In genomic region chr6:65140750-65141243, GRCm38 (mm10) we compare ENCODE assay signal across 10 mouse cellular contexts. TPM values are rescaled to one million over a fixed set of nuclear protein-coding genes. Genes with fewer than 3 reads are reported as not detected.
DNase-seq lines count a peak whose midpoint lies in the region; ATAC-seq lines count a peak whose summit lies in the region.
"Had no signal": no experiment of that assay in that cellular context is flagged by ENCODE, and none has a peak within 500 bp of the region (broad histone marks: within the 10 kb centered on the region; RNA-seq: fewer than 3 reads in every experiment).

No protein-coding gene starts in this region.

- peaks cover 19% of the 10 kb centered on the region; the same call in 1 of the 2 replicates for H3K4me1 ChIP-seq in kidney, embryonic 16.5 days (ENCODE audit: insufficient read depth, low read length)
- H3K4me1 ChIP-seq in midbrain, embryonic 16.5 days (ENCODE audit: control insufficient read depth, insufficient read depth, low read length): peaks cover 7% of the 10 kb centered on the region; the same call in 1 of the 2 replicates

- H3K4me2 ChIP-seq in kidney, embryonic 16.5 days (replicated peaks; ENCODE audit: low read depth, low read length): 0 out of 2 replicates have a peak overlapping the region, but pooled peaks have one; percentile 4
- H3K4me2 ChIP-seq in midbrain, embryonic 16.5 days (ENCODE audit: low read length): no peak overlapping the region

- H3K27ac ChIP-seq in kidney, embryonic 16.5 days (ENCODE audit: low read length): 0 out of 2 replicates have a peak overlapping the region, but pooled peaks have one; percentile 17
- H3K27ac ChIP-seq in midbrain, embryonic 16.5 days (ENCODE audit: low read length): no peak overlapping the region

- no peak overlapping the region for H3K4me3 ChIP-seq in kidney, embryonic 16.5 days (ENCODE audit: low read length)
- H3K4me3 ChIP-seq in midbrain, embryonic 16.5 days (ENCODE audit: low read depth, low read length): no peak overlapping the region

- no peaks in the 10 kb centered on the region for H3K9me3 ChIP-seq in kidney, embryonic 16.5 days (ENCODE audit: low read length)
- no peaks in the 10 kb centered on the region for H3K9me3 ChIP-seq in midbrain, embryonic 16.5 days (replicated peaks; ENCODE audit: control insufficient read depth, low read length, poor library complexity, severe bottlenecking)

- DNase-seq in kidney, postnatal 25 days: no peak
- peak; percentile 14 to 51 for DNase-seq in CD8-positive naive resting alpha-beta T cell, adult 2 months (ENCODE audit: low read depth in 2 of 2, low spot score in 2 of 2)
- DNase-seq in left cerebral cortex, adult 18-20 months (ENCODE audit: low spot score in 2 of 2): no peak
- DNase-seq in right cerebral cortex, adult 2 months (ENCODE audit: low spot score in 2 of 2): no peak
- DNase-seq: cerebellum, postnatal 14 days; gastrocnemius, postnatal 10 days; lung, postnatal 10 days had no signal

- no peaks in the 10 kb centered on the region for H3K27me3 ChIP-seq in kidney, embryonic 16.5 days (ENCODE audit: insufficient read depth, low read length)
- no peaks in the 10 kb centered on the region for H3K27me3 ChIP-seq in midbrain, embryonic 16.5 days (ENCODE audit: control insufficient read depth, insufficient read depth, low read depth, low read length)

- H3K9ac ChIP-seq in kidney, embryonic 16.5 days (replicated peaks; ENCODE audit: low read length): no peak overlapping the region
- H3K9ac ChIP-seq in midbrain, embryonic 16.5 days (ENCODE audit: low read depth, low read length): no peak overlapping the region

- ATAC-seq in kidney, embryonic 16.5 days (ENCODE audit: low FRiP score, low TSS enrichment): peak; percentile 79
- ATAC-seq in granulocyte monocyte progenitor cell, adult 5-6 weeks (replicated peaks; ENCODE audit: poor library complexity, severe bottlenecking): peak; percentile 26
- 0 out of 2 replicates have a peak, but pooled peaks have one; percentile 19 for ATAC-seq in midbrain, embryonic 16.5 days

- no peaks in the 10 kb centered on the region for H3K36me3 ChIP-seq in kidney, embryonic 16.5 days (ENCODE audit: insufficient read depth, low read length)
- H3K36me3 ChIP-seq in midbrain, embryonic 16.5 days (ENCODE audit: control insufficient read depth, insufficient read depth, low read length): no peaks in the 10 kb centered on the region

- 20% methylated on average over 6 of the region's 6 CpGs for WGBS in kidney, embryonic 16.5 days
- WGBS in midbrain, embryonic 16.5 days: 42% methylated on average over 6 of the region's 6 CpGs

RNA-seq across cellular contexts. Expression of gene Hpgds, which starts 3.9 kb away (rescaled TPM):
- 2.2 and 4.0 TPM in 2 replicates for polyA plus RNA-seq in kidney, embryonic 16.5 days (2015; fragmentation: Nextera tagmentation; extraction: Ambion mirVana)
- 0.38 TPM in 1 of 2 replicates, not detected in the other for total RNA-seq in granulocyte monocyte progenitor cell, adult 5-6 weeks (2014; fragmentation: Nextera tagmentation)
- 1.6 TPM in 1 of 2 replicates, not detected in the other for total RNA-seq in granulocyte monocyte progenitor cell, adult 5-6 weeks (2017)
- polyA plus RNA-seq in midbrain, embryonic 16.5 days (2015; fragmentation: Nextera tagmentation; extraction: Ambion mirVana): 3.2 and 3.7 TPM in 2 replicates
- 1 to 10 TPM; 3.4 to 4.5 TPM for total RNA-seq in left cerebral cortex, adult 18-20 months (2021)

Comparison
In these comparisons a context has a peak if more than half of its experiments do, and no peak if none do; other contexts are left out.
1. ATAC-seq: peak in every context shown above with its lines; median percentile 79 in kidney, embryonic 16.5 days; 26 in granulocyte monocyte progenitor cell, adult 5-6 weeks; 19 in midbrain, embryonic 16.5 days.
2. DNase-seq: peak in CD8-positive naive resting alpha-beta T cell, adult 2 months (2 of 2); none in kidney, postnatal 25 days (0 of 2), left cerebral cortex, adult 18-20 months (0 of 2) and right cerebral cortex, adult 2 months (0 of 2).